Mouse (Mus musculus) heart, adult 8-10 months (tissue): ENCODE measurements at regions not wholly inside any gene's neighbourhood (a gene's known extent, or its start where the extent isn't known, plus 50 kb on each side); places are given as distances from the start of the nearest gene placed in this dataset.

ENCODE experiments used
- DNase-seq: peaks from one replicate; pipeline ENCODE4 v3.0.0; 2022; ENCODE audit warnings: low spot score

DNA sequence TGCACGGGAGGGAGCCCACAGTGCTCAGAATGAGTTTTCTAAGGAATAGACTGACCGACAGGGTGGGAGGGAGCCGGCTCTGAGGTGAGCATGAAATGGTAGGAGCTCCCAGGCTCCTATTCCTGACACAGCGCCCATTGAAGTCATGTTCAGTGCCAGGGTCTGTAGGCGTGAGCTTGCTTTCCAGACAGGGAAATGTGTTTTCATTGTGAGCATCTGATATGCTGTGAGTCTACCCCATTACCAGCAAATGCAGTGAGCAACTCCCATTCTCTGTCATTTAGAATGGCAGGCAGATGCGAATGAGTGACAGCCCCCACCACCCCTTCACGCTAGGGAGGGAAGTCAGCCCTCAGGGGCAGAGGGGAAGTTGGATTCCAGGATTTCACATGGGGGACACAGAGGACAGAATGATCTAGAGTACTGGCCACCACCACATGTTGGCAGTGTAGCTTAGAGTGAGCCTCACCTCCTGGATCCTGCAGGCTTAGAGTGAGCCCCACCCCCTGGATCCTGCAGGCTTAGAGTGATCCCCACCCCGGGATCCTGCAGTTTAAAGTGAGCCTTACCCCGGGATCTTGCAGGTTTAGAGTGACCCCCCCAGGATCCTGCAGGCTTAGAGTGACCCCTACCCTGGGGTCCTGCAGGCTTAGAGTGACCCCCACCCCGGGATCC lies 283.2 kb upstream of the Eef2kmt start:
- DNase-seq = no peak

DNA sequence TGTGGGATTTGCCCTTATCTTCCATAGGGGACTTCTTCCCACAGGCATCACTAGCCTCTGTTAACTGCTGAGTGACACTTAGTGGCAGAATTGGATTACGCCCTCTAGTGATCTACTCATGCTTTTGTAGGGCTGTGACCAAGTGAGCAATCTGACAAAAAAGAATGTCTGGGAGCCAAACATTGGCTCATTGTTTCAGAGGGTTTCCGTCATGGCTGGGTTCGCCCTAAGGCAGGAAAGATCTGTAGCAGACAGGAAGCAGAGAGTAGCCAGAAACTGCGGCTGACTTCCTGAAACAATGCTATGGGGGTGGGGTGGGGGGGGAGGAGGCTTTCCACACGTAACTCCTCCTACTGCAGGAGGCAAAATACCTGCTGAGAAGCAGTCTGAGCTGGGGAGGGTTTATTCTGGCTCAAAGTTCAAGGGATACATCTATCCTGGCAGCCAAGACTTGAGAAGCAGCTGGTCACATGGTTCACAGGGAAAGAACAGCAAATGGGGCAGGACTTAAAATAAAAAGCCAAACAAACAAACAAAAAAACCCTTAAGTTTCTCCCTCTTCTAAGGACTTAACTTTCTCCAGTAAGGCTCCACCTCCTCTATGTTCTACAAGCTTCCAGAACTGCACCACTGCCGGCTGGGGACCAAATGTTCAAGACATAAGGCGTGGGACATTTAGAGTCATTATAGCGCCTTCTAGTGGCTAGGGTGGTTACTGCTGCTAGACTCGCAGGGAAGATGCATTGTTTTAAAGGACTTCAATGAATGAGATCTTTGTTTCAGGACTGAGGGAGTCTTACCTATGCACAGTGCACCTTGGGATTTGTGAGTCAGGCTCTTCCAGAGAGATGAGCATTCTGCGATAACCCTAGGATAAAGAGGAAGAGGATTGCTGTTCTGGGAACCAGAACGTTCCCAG lies 281.8 kb upstream of the Eef2kmt start:
- DNase-seq = no peak

DNA sequence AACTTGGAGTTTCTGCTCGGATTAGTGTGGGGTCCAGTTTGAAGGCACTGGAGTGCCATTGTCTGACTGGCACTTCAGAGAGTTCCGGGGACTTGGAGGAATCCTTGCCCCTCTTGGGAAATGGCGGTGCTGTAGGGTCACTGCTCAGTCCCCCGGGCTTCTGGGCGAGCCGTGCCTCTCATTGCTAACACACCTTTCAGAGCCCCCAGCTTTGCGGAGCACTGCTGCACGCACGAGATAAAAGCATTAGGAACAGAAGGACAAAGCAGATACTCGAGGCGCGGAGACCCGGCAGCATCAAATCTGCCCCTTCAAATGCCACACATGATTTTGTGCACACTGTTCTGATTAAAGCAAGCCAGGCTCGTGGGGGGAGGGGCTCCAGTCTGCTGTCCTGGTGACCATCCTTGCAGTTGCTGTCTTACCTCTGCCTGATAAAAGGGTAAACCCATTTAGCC lies 280.8 kb upstream of the Eef2kmt start:
- DNase-seq = no peak

DNA sequence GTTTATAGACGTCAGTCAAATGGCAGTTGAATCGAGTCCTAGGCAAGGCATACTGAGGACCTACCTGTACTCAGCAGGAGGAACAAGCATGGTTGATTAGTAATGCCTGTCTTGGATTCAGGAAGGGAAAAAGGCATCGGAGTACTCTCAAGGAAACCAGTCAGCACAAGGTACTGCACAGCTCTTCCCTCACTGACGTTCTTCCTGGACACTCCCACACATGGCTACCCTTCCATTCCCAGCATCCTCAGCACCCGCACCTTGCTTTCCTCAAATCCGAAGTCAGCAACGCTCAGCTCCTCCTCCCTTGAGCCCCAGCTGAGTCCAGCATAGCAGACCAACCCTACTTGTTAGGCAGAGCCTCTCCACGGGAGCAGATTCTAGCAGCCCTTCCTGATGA lies 279.6 kb upstream of the Eef2kmt start:
- DNase-seq = no peak

DNA sequence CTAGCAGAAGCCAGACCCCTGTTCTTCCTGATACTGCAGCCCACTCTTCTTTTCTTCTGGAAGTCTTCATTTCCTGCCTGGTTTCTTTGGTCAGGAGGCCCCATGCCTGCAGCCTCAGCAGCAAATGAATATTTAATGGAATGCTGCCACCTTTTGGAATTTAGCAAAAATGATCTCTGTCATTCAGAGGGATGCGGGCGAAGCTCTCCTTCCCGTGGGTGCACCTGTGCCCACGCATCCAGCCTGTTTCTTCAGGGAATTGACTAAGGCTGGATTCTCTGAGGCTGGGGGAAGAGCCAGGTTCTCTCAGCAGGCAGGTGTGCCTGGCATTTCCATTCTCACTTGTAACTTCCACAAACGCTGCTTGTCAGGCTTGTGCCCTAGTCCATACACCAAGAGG lies 279.1 kb upstream of the Eef2kmt start:
- no peak for DNase-seq

DNA sequence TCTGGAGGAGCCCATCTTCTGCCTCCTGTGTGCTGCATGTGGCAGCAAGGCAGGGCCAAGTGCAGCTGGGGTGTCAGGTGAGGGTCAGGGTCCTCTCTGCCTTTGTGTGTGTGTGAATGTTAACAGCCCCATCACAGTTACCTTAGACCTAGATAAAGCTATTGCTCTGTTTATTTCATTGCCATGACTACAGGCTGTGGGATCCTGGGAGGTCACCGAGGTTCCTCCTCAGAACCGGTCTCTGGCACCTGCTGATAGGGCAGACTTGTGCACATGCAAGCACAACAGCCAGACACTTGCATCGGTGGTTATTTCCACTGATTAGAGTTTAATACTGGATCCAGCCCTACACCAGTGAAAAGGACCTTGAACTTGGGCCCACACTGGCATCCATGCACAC lies 278.6 kb upstream of the Eef2kmt start:
- no peak for DNase-seq

DNA sequence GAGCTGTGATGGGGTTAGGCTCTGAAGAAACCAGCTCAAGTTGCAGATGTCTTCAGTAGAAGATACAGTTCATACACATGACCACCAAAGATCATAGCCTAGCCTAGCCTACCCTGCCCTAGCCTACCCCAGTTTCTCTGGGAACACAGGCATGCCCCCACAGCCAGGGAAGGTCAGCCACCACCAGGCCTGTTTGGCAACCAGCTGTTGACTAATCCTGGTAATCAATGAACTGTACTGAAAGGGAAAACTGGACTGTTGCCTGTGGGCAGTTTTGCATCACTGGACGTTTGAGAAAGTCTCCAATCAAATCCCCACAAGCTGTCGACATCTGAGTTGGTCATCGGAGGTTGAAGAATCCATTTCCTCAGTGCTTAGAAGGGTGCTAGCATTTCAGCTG lies 276.5 kb upstream of the Eef2kmt start:
- no peak for DNase-seq

DNA sequence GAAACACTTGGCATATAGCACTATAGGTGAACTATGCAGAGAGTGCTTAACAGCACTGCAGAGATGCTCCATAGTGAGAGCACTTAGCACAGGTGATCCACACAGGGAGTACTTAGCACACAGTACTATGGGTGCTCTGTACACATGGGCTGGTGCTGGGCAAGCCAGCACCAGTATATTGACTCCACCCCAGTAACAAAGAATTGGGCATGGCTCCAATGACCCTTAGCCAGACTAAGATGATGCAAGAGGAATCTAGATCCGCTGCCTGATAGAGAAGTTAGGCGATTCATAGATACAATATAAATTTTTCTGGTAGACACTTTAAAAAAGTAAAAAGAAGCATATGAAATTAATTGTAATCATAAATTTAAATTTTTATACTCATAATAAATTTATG lies 274.0 kb upstream of the Eef2kmt start:
- DNase-seq = no peak

DNA sequence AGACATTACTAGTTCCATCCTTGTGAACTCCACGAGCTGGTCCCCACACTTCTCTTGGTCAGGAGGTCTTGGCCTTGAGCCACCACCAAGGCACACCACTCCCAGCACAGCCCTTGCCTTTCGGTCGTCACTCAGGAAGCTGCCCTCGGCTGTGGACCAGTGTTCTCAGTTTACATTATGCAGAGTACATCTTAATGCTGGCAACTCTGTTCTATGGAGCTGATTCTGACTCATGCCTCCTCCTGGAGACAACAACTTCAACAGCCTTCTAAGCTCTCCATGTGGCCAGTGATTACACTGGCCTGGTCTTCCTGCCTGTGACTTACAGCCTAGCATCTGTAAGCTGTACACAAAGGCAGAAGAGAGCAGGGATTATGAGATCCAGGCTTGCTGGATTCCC lies 272.2 kb upstream of the Eef2kmt start:
- no peak for DNase-seq

DNA sequence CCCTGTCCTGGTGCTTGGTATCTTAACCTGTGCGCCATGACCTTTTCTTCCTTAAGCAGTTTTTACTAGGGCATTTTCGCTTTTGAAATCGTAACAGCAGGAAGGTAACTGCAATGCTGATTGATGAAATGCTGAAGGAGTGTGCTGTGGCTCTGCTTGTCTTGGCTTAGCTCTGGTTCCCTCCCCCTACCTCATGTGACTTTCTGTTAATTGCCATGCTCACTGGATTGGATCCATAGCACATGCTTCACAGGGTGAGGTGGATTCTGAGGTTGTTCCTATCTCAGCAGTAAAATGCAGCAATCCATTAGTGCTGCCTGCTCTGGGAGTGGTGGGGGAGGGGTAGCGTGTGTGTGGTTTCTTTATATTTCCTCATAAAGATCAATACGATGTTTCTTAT lies 268.6 kb upstream of the Eef2kmt start:
- no peak for DNase-seq

DNA sequence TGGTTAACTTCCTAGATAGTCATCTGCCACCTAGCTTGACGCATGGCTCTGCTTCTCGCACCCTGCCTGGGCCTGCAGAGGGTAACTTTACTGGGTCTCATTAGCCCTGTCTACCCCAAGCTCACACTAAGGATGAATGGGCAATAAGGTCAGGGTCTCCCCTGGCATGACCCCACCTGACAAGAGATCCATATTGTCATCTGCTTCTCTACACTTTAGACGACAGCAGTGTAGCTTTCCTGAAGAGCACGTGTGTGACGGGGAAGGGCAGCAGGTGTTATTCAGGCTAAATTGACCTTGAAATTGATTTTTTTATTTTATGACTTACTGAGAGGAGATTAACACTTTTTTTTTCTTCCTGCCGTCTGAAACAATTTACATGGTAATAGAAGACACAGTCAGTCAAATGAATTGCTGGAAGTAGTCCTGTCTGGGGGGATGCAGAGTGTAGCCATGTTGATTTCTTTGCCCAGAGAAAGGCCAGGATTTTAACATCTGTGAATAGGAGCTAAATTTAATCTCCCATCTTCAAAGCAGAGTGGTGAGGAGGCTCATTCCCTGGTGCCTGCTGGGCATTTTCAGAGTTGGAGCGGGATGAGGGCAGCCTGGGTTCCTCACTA lies 267.7 kb upstream of the Eef2kmt start:
- no peak for DNase-seq

DNA sequence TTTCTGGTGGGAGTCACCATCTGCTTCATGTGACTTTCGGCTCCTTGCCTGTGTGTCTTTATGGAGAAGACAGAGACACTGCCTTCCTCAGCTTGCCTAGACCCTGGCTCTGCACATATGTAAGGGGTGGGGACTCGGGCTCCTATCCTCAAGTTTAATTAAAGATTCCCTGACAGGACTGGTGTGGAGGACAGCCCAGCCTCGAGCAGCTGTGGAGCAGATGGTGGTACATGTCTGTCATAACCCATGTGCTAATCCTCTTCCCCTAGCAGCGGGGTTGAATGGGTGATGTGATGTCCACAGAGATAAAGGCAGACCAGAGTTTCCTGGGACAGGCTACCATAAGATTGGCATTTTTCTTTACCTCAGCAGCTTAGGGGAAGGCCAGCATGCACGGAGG lies 262.0 kb upstream of the Eef2kmt start:
- DNase-seq = no peak

DNA sequence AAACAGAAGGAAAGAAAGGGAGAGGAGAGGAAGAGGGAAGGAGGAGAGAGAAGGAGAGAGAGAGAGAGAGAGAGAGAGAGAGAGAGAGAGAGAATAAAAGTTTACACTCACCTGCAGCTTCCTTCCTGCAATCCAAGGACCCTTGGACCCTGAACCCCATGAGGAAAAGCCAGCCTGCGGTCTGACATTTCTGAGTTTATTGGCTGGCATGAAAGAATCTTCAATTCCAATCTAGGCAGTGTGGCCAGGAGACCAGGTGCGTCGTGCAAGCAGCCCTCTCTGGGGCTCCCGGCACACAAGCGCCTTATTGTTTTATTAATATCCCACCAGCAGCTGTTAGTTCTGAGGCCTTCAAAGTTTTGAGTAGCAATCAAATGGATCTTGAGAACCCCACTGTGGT lies 260.1 kb upstream of the Eef2kmt start:
- no peak for DNase-seq

DNA sequence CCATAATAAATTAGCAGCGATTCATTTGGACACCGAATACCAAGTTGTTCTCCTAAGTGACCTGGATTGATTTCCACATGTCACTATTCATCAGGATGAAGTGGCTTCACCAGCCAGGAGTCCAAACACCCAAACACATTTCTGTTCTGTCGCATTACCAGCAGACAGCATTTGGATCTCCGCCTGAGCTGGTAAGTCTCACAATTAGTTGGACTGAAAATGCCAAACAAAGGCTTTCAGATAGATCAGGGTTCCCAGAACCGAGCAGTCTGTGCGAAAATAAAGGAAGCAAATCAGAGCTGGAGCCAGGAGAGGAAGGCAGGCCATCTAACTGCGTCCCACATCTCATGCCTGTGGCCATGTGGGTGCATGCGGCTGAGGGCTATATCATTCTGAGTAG lies 251.5 kb upstream of the Eef2kmt start:
- DNase-seq = no peak

DNA sequence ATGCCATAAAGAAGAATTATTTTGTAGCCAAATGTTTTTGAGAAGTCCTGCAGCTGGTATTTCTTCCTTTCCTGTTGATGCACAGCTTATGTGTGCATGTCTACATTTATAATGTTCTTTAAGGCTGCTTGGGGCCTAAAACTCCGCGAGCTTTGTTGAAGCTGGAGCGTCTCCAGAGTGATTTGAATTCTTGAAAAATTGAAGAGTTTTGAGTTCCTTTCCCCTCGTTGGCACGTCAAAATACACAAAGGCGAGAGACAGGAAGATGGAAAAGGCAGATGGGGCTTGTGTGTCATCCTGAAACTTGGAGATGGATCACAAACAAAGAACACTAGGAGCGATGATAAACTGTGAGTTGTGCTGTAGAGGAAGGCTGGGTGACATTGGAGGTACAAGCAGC lies 246.2 kb upstream of the Eef2kmt start:
- DNase-seq = no peak

DNA sequence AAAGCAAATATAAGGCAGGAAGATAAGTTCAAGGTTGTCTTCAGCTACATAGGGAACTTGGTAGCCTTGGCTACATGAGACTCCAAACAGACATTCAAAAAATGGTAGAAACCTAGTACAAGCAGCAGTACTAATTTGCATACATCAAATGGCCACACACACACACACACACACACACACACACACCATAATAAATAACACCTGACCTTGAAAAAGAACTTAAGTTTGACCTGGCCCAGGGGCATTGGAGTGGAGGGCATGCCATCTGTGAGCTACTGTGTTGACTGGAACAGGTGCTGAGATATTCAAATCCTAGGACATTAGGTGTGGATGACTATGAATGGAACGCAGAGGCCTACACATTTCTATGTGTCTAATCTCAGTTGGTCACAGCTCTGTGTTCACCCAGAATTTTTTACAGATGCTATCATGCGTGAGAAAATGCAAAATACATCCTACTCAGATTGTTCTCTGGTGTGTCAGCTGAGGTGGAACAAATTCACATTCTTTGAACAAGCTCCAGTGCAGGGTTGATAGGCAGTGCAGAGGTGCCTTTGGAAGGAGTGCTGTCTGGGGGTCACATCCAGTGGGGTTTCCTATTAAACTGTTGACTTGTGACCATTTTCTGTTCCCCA lies 240.4 kb upstream of the Eef2kmt start:
- no peak for DNase-seq

DNA sequence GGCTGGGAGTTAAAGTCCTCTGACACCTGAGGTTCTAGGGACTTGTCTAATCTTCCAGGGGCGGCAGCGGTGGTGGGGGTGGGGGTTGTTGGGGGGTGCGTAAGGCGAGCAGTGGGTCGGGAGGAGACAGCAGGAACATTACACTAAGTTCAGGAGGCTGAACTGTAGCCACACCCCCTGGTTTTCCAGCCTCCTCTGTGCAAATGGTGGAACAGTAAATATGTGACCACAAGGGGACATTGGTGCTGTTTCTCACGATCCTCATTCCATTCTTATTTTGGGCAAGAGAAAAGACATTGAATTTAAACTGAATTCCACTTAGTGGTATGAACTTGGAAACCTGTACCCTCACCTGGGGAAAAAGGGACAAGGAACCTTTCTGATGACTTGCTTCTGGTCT lies 237.6 kb upstream of the Eef2kmt start:
- DNase-seq = no peak

DNA sequence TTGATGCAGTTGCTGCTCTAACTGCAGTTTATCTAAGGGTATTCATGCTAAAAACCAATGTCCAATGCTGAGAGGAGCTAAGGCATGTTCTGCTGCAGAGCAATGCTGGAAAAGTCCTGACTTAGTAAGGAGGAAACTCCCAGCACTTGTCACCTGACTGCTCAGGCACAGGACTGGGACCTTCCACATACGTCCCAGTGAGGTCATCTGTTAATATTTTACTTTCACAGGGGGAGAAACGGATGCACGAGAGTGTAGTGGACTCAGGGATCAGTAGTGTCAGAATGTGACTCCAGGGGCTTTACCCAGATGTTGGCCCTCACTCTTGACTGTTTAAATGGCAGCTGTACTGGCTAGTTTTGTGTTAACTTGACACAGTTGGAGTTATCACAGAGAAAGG lies 231.5 kb upstream of the Eef2kmt start:
- DNase-seq = no peak

DNA sequence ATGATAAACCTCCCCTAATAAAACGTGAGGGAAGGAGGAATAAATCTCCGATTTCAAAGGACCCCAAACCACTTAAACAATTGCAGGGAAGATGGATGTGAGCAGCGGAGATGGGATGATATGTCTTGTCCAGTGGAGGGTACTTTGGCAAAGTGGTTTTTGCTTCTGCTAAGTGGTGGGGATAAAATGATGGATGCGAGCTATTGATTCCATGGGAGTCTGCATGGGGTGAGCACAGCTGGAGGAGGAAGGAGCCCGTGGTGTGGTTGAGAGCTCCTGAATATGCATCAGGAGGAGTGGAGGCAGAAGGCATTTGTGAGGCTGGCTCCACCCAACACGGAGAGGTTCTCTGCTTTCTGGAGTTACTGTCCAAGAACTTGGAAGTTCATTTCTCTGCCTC lies 227.6 kb upstream of the Eef2kmt start:
- DNase-seq = no peak

DNA sequence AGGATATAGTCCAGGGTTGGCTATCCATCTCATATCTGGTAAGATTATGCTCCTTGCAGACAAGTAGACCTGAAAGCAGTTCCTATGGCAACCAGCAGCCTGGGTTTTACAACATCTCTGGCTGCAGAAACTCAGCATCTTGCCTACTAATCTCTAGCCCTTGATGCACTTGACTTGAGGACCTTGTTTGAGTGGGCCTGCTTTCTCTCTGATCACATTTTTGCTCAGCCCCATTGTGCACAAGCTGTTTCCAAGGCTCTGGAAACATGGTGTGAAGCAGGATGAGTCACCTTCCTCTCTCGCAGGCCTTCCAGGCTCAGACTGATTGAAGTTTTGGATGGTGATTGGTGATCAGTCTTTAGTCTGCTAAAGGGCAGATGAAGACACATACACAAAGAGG lies 224.4 kb upstream of the Eef2kmt start:
- DNase-seq = no peak

DNA sequence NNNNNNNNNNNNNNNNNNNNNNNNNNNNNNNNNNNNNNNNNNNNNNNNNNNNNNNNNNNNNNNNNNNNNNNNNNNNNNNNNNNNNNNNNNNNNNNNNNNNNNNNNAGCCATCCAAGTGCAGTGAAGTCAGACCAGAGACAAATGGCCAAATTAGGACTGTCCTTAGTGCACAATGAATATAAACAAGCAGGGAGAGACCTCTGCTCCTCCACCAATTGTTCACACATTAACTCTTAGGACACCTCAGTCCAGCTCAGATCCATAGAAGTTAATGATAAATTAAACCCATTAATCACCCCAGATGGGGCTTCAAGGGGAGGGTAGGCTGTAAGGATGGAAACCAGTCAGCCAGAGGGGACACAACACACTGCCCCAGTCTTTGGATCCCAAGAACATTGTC lies 223.2 kb upstream of the Eef2kmt start:
- DNase-seq = no peak

DNA sequence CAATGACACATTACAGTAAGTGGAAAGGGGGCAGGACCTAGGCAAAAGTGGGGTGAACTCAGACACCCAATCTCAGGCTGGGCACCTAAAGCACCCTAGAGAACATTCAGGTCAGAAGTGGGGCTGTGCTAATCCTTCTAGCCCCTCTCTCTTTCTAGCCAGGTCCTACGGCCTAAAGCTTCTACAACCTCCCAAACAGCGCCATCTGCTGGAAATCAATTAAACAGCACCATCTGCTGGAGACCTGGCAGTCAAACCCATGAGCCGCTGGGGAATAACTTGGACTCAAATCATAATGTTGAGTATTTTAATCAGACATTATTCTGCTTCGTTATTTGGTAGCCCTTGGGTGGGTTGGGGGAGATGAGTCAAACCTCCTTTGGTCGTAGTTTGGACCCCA lies 215.5 kb upstream of the Eef2kmt start:
- DNase-seq = no peak
